Mouse (Mus musculus) spleen, postnatal 36 days (tissue): ENCODE measurements at regions not wholly inside any gene's neighbourhood (a gene's known extent, or its start where the extent isn't known, plus 50 kb on each side); places are given as distances from the start of the nearest gene placed in this dataset.
"Not testable (repeated sequence)": the region's sequence is repeated elsewhere in the genome, so short reads cannot be mapped to it uniquely, and the experiment has no call there.

ENCODE experiments used
- DNase-seq, 2 experiments: peaks; one replicate each; pipeline ENCODE4 v3.0.0; 2022; ENCODE audit warnings: low spot score in 2 of 2, mixed read lengths in 1 of 2

- DNase-seq, result no peak
These were observed 243.9 kb downstream of the AI429214 start for GRCm38 (mm10) chr8:37237306-37237705.

- no peak for DNase-seq
These were observed 245.9 kb downstream of the AI429214 start for GRCm38 (mm10) chr8:37239354-37239753.

GRCm38 (mm10) chr8:37251234-37251633 lies 257.8 kb downstream of the AI429214 start:
- not testable (repeated sequence) for DNase-seq

GRCm38 (mm10) chr8:37291069-37291850 lies 297.9 kb downstream of the AI429214 start:
- no peak for DNase-seq
